Mouse (Mus musculus): ENCODE results near the gene 1700016H13Rik. TPM values are rescaled to one million over a fixed set of nuclear protein-coding genes. Genes with fewer than 3 reads are reported as not detected.

Gene 1700016H13Rik
- polyA plus RNA-seq, 1 experiment from 2014 or later, result 1.3 TPM

GRCm38 (mm10) chr5:103691171-103691570 lies 35.4 kb upstream of the 1700016H13Rik start:
- Histone ChIP-seq H3K4me1 (ENCODE audit: insufficient read depth, low read depth, low read length) (peaks cover 3% of the 10 kb centered on the region; the same call in 1 of the 2 replicates), H3K4me3 (ENCODE audit: low read depth, low read length) (peak overlapping the region; percentile 70), H3K9ac (replicated peaks; ENCODE audit: low read depth) (no peak overlapping the region), H3K27me3 (replicated peaks; ENCODE audit: insufficient read depth, low read length) (no peaks in the 10 kb centered on the region), H3K4me2 (replicated peaks; ENCODE audit: low read depth, low read length) (peak overlapping the region; percentile 100; the same call in 1 of the 2 replicates), H3K27ac (ENCODE audit: low read length) (no peak overlapping the region; the same call in 1 of the 2 replicates), H3K36me3 (ENCODE audit: insufficient read depth, low read length) (no peaks in the 10 kb centered on the region), H3K9me3 (ENCODE audit: low read length) (no peaks in the 10 kb centered on the region)
- no peak for DNase-seq (ENCODE audit: low spot score)
- no peak for ATAC-seq
- no peak for TF ChIP-seq EP300 (IDR thresholded peaks at IDR 0.05)
- peak; percentile 54 for TF ChIP-seq CTCF (IDR thresholded peaks at IDR 0.05)

DNA sequence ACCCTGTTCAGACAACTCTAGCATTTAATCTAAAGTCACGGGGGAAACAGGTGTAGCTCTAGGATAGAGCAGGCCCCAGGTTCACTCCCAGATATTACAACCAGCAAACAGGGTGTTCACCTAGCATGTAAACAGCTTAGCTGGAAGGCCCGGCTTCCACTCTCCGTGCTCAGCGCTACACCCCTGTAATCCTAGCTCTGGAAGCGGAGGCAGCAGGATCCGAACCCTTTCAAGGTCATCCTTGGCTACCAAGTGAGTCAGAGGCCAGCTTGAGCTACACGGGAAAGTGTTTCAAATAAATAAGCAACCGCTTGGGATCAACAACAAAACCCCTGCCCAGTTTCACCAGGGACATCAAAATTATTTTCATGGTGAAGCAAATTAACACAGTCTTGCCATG lies 34.4 kb upstream of the 1700016H13Rik start:
- H3K4me2 ChIP-seq (replicated peaks; ENCODE audit: low read depth, low read length), result no peak overlapping the region
- TF ChIP-seq CTCF (IDR thresholded peaks at IDR 0.05) (no peak), EP300 (IDR thresholded peaks at IDR 0.05) (no peak)
- no peaks in the 10 kb centered on the region for H3K9me3 ChIP-seq (ENCODE audit: low read length)
- 90% methylated on average over 8 of the region's 8 CpGs for WGBS
- peaks cover 3% of the 10 kb centered on the region; the same call in 1 of the 2 replicates for H3K4me1 ChIP-seq (ENCODE audit: insufficient read depth, low read depth, low read length)
- no peaks in the 10 kb centered on the region for H3K27me3 ChIP-seq (replicated peaks; ENCODE audit: insufficient read depth, low read length)
- ATAC-seq, result no peak
- H3K36me3 ChIP-seq (ENCODE audit: insufficient read depth, low read length), result no peaks in the 10 kb centered on the region
- H3K27ac ChIP-seq (ENCODE audit: low read length), result no peak overlapping the region
- DNase-seq (ENCODE audit: low spot score), result no peak
- H3K4me3 ChIP-seq (ENCODE audit: low read depth, low read length), result no peak overlapping the region
- no peak overlapping the region for H3K9ac ChIP-seq (replicated peaks; ENCODE audit: low read depth)

DNA sequence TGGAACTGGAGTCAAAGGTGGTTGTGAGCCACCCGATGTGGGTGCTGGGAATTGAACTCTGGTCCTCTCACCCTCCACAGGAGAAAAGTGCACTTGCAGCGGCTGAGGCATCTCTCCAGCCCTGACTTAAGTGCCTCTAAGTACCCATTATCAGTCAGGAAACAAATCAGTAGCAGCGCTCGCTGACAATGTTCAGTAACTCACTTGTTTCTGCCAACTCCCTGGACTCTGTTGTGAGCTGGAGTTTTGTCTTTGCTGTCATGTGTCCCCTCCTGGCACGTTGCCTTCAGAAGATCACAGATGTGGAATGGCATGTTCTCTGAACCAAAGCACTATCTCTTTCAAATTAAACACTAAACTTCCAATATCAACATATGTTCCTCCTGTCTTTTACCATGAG lies 33.8 kb upstream of the 1700016H13Rik start:
- TF ChIP-seq CTCF (IDR thresholded peaks at IDR 0.05), result no peak
- no peak for TF ChIP-seq EP300 (IDR thresholded peaks at IDR 0.05)
- Histone ChIP-seq H3K4me2 (replicated peaks; ENCODE audit: low read depth, low read length) (no peak overlapping the region), H3K36me3 (ENCODE audit: insufficient read depth, low read length) (no peaks in the 10 kb centered on the region), H3K4me3 (ENCODE audit: low read depth, low read length) (no peak overlapping the region), H3K9me3 (ENCODE audit: low read length) (no peaks in the 10 kb centered on the region), H3K27ac (ENCODE audit: low read length) (no peak overlapping the region), H3K4me1 (ENCODE audit: insufficient read depth, low read depth, low read length) (peaks cover 3% of the 10 kb centered on the region; the same call in 1 of the 2 replicates), H3K9ac (replicated peaks; ENCODE audit: low read depth) (no peak overlapping the region), H3K27me3 (replicated peaks; ENCODE audit: insufficient read depth, low read length) (no peaks in the 10 kb centered on the region)
- WGBS, result 44% methylated on average over 5 of the region's 5 CpGs
- DNase-seq (ENCODE audit: low spot score), result no peak
- ATAC-seq, result no peak

- Histone ChIP-seq H3K27ac (ENCODE audit: low read length) (no peak overlapping the region), H3K4me3 (ENCODE audit: low read depth, low read length) (no peak overlapping the region), H3K4me2 (replicated peaks; ENCODE audit: low read depth, low read length) (no peak overlapping the region), H3K27me3 (replicated peaks; ENCODE audit: insufficient read depth, low read length) (no peaks in the 10 kb centered on the region), H3K9me3 (ENCODE audit: low read length) (no peaks in the 10 kb centered on the region), H3K36me3 (ENCODE audit: insufficient read depth, low read length) (no peaks in the 10 kb centered on the region), H3K9ac (replicated peaks; ENCODE audit: low read depth) (no peak overlapping the region), H3K4me1 (ENCODE audit: insufficient read depth, low read depth, low read length) (no peaks in the 10 kb centered on the region)
- DNase-seq (ENCODE audit: low spot score) (no peak), ATAC-seq (no peak)
- 30% methylated on average over 3 of the region's 3 CpGs for WGBS
- no peak for TF ChIP-seq EP300 (IDR thresholded peaks at IDR 0.05)
Observed at GRCm38 (mm10) chr5:103681824-103682223, 26.0 kb upstream of the 1700016H13Rik start.

DNA sequence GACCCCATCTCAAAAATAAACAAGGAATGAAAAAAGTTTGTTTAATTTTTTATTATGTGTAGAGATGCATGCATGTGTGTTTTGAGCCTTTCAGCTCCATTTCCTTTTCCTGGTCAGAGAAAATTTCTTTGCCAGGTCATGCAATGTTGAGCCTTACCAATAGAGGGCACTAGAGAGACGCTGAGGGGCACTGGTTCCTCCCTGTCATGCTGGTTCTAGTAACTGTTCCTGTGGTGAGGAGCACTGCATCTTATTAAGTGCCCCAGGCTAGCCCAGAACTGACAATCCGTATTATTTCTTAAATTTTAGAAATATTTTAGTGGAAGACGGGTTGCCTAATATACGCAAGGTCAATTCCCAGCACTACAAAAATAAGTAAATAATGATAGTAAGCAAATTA lies 24.6 kb upstream of the 1700016H13Rik start:
- Histone ChIP-seq H3K4me1 (ENCODE audit: insufficient read depth, low read depth, low read length) (no peaks in the 10 kb centered on the region), H3K27ac (ENCODE audit: low read length) (no peak overlapping the region), H3K9me3 (ENCODE audit: low read length) (no peaks in the 10 kb centered on the region), H3K27me3 (replicated peaks; ENCODE audit: insufficient read depth, low read length) (no peaks in the 10 kb centered on the region), H3K9ac (replicated peaks; ENCODE audit: low read depth) (no peak overlapping the region), H3K4me3 (ENCODE audit: low read depth, low read length) (no peak overlapping the region), H3K36me3 (ENCODE audit: insufficient read depth, low read length) (no peaks in the 10 kb centered on the region), H3K4me2 (replicated peaks; ENCODE audit: low read depth, low read length) (no peak overlapping the region)
- WGBS, result 45% methylated on average over 4 of the region's 4 CpGs
- peak; percentile 52; the same call in 1 of the 2 replicates for TF ChIP-seq EP300 (IDR thresholded peaks at IDR 0.05)
- TF ChIP-seq CTCF (IDR thresholded peaks at IDR 0.05), result peak; percentile 96
- peak; percentile 80 for DNase-seq (ENCODE audit: low spot score)
- peak; percentile 46; the same call in 1 of the 2 replicates for ATAC-seq

DNA sequence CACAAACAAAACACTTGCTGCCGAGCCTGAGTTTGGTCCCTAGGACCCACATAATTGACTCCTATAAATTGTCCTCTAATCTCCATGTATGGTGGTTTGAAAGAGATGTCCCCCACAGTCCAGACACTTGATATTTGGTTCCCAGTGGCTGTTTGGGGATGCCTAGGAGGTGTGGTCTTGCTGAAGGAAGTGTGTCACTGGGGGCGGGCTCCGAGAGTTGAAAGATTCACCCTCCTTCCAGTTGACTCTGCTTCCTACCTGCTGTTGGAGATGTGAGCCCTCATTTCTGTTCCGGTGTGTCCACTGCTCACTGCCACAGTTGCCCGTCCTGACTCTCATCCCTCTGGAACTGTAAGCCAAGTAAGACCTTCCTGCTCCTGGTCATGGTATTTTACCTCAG lies 23.2 kb upstream of the 1700016H13Rik start:
- ATAC-seq, result no peak

DNA sequence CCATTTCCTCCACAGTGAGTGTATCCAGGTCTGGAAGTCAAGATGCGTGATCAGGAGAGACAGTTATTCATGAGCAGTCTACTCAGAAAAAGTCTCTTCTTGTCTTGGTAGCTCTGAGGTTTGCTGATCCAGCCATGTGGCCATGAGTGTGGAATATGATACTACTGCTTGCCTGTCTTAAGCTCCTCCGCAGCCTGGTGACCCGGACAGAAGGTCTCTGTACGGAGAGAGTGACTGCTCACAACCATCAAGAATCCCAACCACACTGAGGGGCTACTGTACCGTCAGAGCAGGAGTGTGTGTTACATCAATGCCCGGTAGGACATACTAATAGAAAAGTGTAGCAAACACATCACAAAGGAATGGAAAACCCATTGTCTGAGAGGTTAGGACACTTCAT lies 22.1 kb upstream of the 1700016H13Rik start:
- WGBS, result 84% methylated on average over 6 of the region's 6 CpGs
- Histone ChIP-seq H3K4me3 (ENCODE audit: low read depth, low read length) (no peak overlapping the region), H3K27ac (ENCODE audit: low read length) (no peak overlapping the region), H3K9me3 (ENCODE audit: low read length) (no peaks in the 10 kb centered on the region), H3K9ac (replicated peaks; ENCODE audit: low read depth) (no peak overlapping the region), H3K36me3 (ENCODE audit: insufficient read depth, low read length) (no peaks in the 10 kb centered on the region), H3K4me2 (replicated peaks; ENCODE audit: low read depth, low read length) (no peak overlapping the region), H3K27me3 (replicated peaks; ENCODE audit: insufficient read depth, low read length) (no peaks in the 10 kb centered on the region), H3K4me1 (ENCODE audit: insufficient read depth, low read depth, low read length) (no peaks in the 10 kb centered on the region)
- DNase-seq (ENCODE audit: low spot score), result no peak
- no peak for ATAC-seq
- TF ChIP-seq CTCF (IDR thresholded peaks at IDR 0.05) (no peak), EP300 (IDR thresholded peaks at IDR 0.05) (no peak)

More for the DNA sequence above, 23.2 kb upstream of the 1700016H13Rik start:
- H3K27me3 ChIP-seq (replicated peaks; ENCODE audit: insufficient read depth, low read length), result no peaks in the 10 kb centered on the region
- no peak overlapping the region for H3K9ac ChIP-seq (replicated peaks; ENCODE audit: low read depth)
- H3K4me1 ChIP-seq (ENCODE audit: insufficient read depth, low read depth, low read length), result no peaks in the 10 kb centered on the region
- H3K4me2 ChIP-seq (replicated peaks; ENCODE audit: low read depth, low read length), result no peak overlapping the region
- no peaks in the 10 kb centered on the region for H3K36me3 ChIP-seq (ENCODE audit: insufficient read depth, low read length)
- 92% methylated on average over 5 of the region's 5 CpGs for WGBS
- H3K9me3 ChIP-seq (ENCODE audit: low read length), result no peaks in the 10 kb centered on the region
- H3K27ac ChIP-seq (ENCODE audit: low read length), result no peak overlapping the region
- DNase-seq (ENCODE audit: low spot score), result no peak
- no peak overlapping the region for H3K4me3 ChIP-seq (ENCODE audit: low read depth, low read length)
- no peak for TF ChIP-seq CTCF (IDR thresholded peaks at IDR 0.05)
- no peak for TF ChIP-seq EP300 (IDR thresholded peaks at IDR 0.05)
